Mouse (Mus musculus): ENCODE data around the gene Actl6b. TPM values are rescaled to one million over a fixed set of nuclear protein-coding genes. Genes with fewer than 3 reads are reported as not detected.

Actl6b gene
- total and polyA plus RNA-seq, 3 experiments = 0.15 TPM; not detected in 2

GRCm38 (mm10) chr5:137522711-137523110 lies 30.6 kb upstream of the Actl6b start:
- H3K9me3 ChIP-seq (replicated peaks; ENCODE audit: insufficient read depth, low read length) = no peaks in the 10 kb centered on the region
- no peak overlapping the region for H3K4me3 ChIP-seq (ENCODE audit: control insufficient read depth in 1 of 2, insufficient read depth in 1 of 2, low read depth in 2 of 2, low read length in 2 of 2)
- DNase-seq (ENCODE audit: low read depth, low spot score) = no peak
- no peak overlapping the region for H3K27ac ChIP-seq (ENCODE audit: control insufficient read depth, low read depth, low read length)
- no peaks in the 10 kb centered on the region for H3K79me2 ChIP-seq (ENCODE audit: control insufficient read depth, insufficient read depth, low read length, poor library complexity)
- H3K4me1 ChIP-seq (ENCODE audit: control insufficient read depth in 1 of 2, insufficient read depth in 2 of 2, low read length in 2 of 2) = no peaks in the 10 kb centered on the region
- H3K9ac ChIP-seq (ENCODE audit: control insufficient read depth, low read depth, low read length, poor library complexity, severe bottlenecking) = no peak overlapping the region
- TF ChIP-seq ZNF384 (IDR thresholded peaks at IDR 0.05; ENCODE audit: low read depth, low read length) = no peak
- no peak for TF ChIP-seq GATA1 (IDR thresholded peaks at IDR 0.05; ENCODE audit: low read depth, low read length)
- no peak for TF ChIP-seq POLR2AphosphoS5 (IDR thresholded peaks at IDR 0.05; ENCODE audit: borderline replicate concordance, low read depth, low read length)
- no peak for TF ChIP-seq MAFK (IDR thresholded peaks at IDR 0.05; ENCODE audit: borderline replicate concordance, low read depth, low read length)
- TF ChIP-seq POLR2A (IDR thresholded peaks at IDR 0.05; ENCODE audit: control insufficient read depth in 1 of 2, insufficient read depth in 1 of 2, low read depth in 1 of 2, low read length in 2 of 2, poor library complexity in 1 of 2) = no peak
- no peak for TF ChIP-seq MEF2A (IDR thresholded peaks at IDR 0.05; ENCODE audit: extremely low read depth, insufficient replicate concordance, low read depth, low read length, poor library complexity, severe bottlenecking)
- TF ChIP-seq USF2 (IDR thresholded peaks at IDR 0.05; ENCODE audit: borderline replicate concordance in 1 of 2, insufficient read depth in 1 of 2, low read depth in 1 of 2, low read length in 2 of 2) = no peak
- no peak for TF ChIP-seq RAD21 (IDR thresholded peaks at IDR 0.05; ENCODE audit: low read depth, low read length)
- no peak for TF ChIP-seq SMC3 (IDR thresholded peaks at IDR 0.05; ENCODE audit: low read depth, low read length)
- no peak for TF ChIP-seq JUND (IDR thresholded peaks at IDR 0.05; ENCODE audit: low read depth, low read length)
- H3K27me3 ChIP-seq (ENCODE audit: control insufficient read depth in 1 of 2, insufficient read depth in 2 of 2, low read length in 2 of 2) = no peaks in the 10 kb centered on the region
- peaks cover 0 to 6% of the 10 kb centered on the region in 2 experiments; a peak in 2 of 4 replicates for H3K36me3 ChIP-seq (ENCODE audit: control insufficient read depth in 1 of 2, insufficient read depth in 2 of 2, low read length in 2 of 2)

- Histone ChIP-seq H3K9me3 (replicated peaks; ENCODE audit: insufficient read depth, low read length) (no peaks in the 10 kb centered on the region), H3K4me3 (ENCODE audit: control insufficient read depth in 1 of 2, insufficient read depth in 1 of 2, low read depth in 2 of 2, low read length in 2 of 2) (no peak overlapping the region), H3K36me3 (ENCODE audit: control insufficient read depth in 1 of 2, insufficient read depth in 2 of 2, low read length in 2 of 2) (peaks cover 0 to 6% of the 10 kb centered on the region in 2 experiments; a peak in 3 of 4 replicates), H3K4me1 (ENCODE audit: control insufficient read depth in 1 of 2, insufficient read depth in 2 of 2, low read length in 2 of 2) (no peaks in the 10 kb centered on the region), H3K27ac (ENCODE audit: control insufficient read depth, low read depth, low read length) (no peak overlapping the region), H3K9ac (ENCODE audit: control insufficient read depth, low read depth, low read length, poor library complexity, severe bottlenecking) (no peak overlapping the region), H3K27me3 (ENCODE audit: control insufficient read depth in 1 of 2, insufficient read depth in 2 of 2, low read length in 2 of 2) (no peaks in the 10 kb centered on the region), H3K79me2 (ENCODE audit: control insufficient read depth, insufficient read depth, low read length, poor library complexity) (no peaks in the 10 kb centered on the region)
- TF ChIP-seq NELFE (IDR thresholded peaks at IDR 0.05; ENCODE audit: low read depth, low read length) = no peak
- TF ChIP-seq POLR2AphosphoS5 (IDR thresholded peaks at IDR 0.05; ENCODE audit: borderline replicate concordance, low read depth, low read length) = no peak
- no peak for TF ChIP-seq POLR2A (IDR thresholded peaks at IDR 0.05; ENCODE audit: control insufficient read depth in 1 of 2, insufficient read depth in 1 of 2, low read depth in 1 of 2, low read length in 2 of 2, poor library complexity in 1 of 2)
- no peak for TF ChIP-seq ZKSCAN1 (IDR thresholded peaks at IDR 0.05; ENCODE audit: low read depth, low read length)
- TF ChIP-seq USF2 (IDR thresholded peaks at IDR 0.05; ENCODE audit: borderline replicate concordance in 1 of 2, insufficient read depth in 1 of 2, low read depth in 1 of 2, low read length in 2 of 2) = no peak
- TF ChIP-seq EP300 (IDR thresholded peaks at IDR 0.05; ENCODE audit: low read depth in 1 of 2, low read length in 2 of 2) = no peak
- TF ChIP-seq MXI1 (IDR thresholded peaks at IDR 0.05; ENCODE audit: low read depth, low read length) = no peak
- no peak for TF ChIP-seq MAZ (IDR thresholded peaks at IDR 0.05; ENCODE audit: low read depth, low read length)
- no peak for DNase-seq (ENCODE audit: low read depth, low spot score)
Observed at GRCm38 (mm10) chr5:137523396-137524250, 29.7 kb upstream of the Actl6b start.

Data from MEL (cell line).